Mouse (Mus musculus): ENCODE results near the gene Osbpl10.

- TF ChIP-seq CTCF (IDR thresholded peaks at IDR 0.05; ENCODE audit: low read depth) (no peak), EP300 (IDR thresholded peaks at IDR 0.05; ENCODE audit: low read depth) (no peak)
These were observed 251.8 kb downstream of the Osbpl10 start for GRCm38 (mm10) chr9:115230141-115230540.

Measured in liver, postnatal 0 days (tissue).